Mouse (Mus musculus): ENCODE data around the gene Gas7. TPM values are rescaled to one million over a fixed set of nuclear protein-coding genes. Genes with fewer than 3 reads are reported as not detected.

The Gas7 gene
- polyA plus RNA-seq, 1 experiment from 2014 or later = 8.4 TPM

- H3K4me1 ChIP-seq (ENCODE audit: control insufficient read depth, insufficient read depth, low read length) = peaks cover 5% of the 10 kb centered on the region; the same call in 1 of the 2 replicates
- no peak overlapping the region for H3K27ac ChIP-seq (ENCODE audit: low read length)
- no peaks in the 10 kb centered on the region for H3K27me3 ChIP-seq (replicated peaks; ENCODE audit: control insufficient read depth, insufficient read depth, low read length)
- H3K4me2 ChIP-seq (ENCODE audit: low read depth, low read length) = no peak overlapping the region
- ATAC-seq = no peak
- H3K9me3 ChIP-seq (ENCODE audit: control insufficient read depth, low read length) = no peaks in the 10 kb centered on the region
- H3K36me3 ChIP-seq (ENCODE audit: control insufficient read depth, insufficient read depth, low read length) = no peaks in the 10 kb centered on the region
- no peak overlapping the region for H3K4me3 ChIP-seq (ENCODE audit: low read length)
- 60% methylated on average over 5 of the region's 5 CpGs for WGBS
- no peak overlapping the region for H3K9ac ChIP-seq (ENCODE audit: low read depth, low read length)
Measured at GRCm38 (mm10) chr11:67568815-67569214, 113.6 kb downstream of the Gas7 start.

- no peak for ATAC-seq
- Histone ChIP-seq H3K4me1 (ENCODE audit: control insufficient read depth, insufficient read depth, low read length) (peaks cover 5% of the 10 kb centered on the region; the same call in 1 of the 2 replicates), H3K9ac (ENCODE audit: low read depth, low read length) (no peak overlapping the region), H3K27ac (ENCODE audit: low read length) (no peak overlapping the region), H3K4me3 (ENCODE audit: low read length) (no peak overlapping the region), H3K36me3 (ENCODE audit: control insufficient read depth, insufficient read depth, low read length) (no peaks in the 10 kb centered on the region), H3K27me3 (replicated peaks; ENCODE audit: control insufficient read depth, insufficient read depth, low read length) (no peaks in the 10 kb centered on the region), H3K9me3 (ENCODE audit: control insufficient read depth, low read length) (no peaks in the 10 kb centered on the region), H3K4me2 (ENCODE audit: low read depth, low read length) (no peak overlapping the region)
- WGBS = 62% methylated on average over 8 of the region's 8 CpGs
Measured at GRCm38 (mm10) chr11:67570947-67571346, 115.7 kb downstream of the Gas7 start.

- WGBS = 78% methylated on average over 5 of the region's 5 CpGs
Measured at GRCm38 (mm10) chr11:67574344-67574743, 119.1 kb downstream of the Gas7 start.

GRCm38 (mm10) chr11:67577472-67577871, 122.2 kb downstream of the Gas7 start:
- Histone ChIP-seq H3K9ac (ENCODE audit: low read depth, low read length) (no peak overlapping the region), H3K9me3 (ENCODE audit: control insufficient read depth, low read length) (no peaks in the 10 kb centered on the region), H3K4me1 (ENCODE audit: control insufficient read depth, insufficient read depth, low read length) (0 out of 2 replicates have a peak, but pooled peaks cover 6% of the 10 kb centered on the region), H3K4me3 (ENCODE audit: low read length) (no peak overlapping the region), H3K36me3 (ENCODE audit: control insufficient read depth, insufficient read depth, low read length) (no peaks in the 10 kb centered on the region), H3K27me3 (replicated peaks; ENCODE audit: control insufficient read depth, insufficient read depth, low read length) (no peaks in the 10 kb centered on the region), H3K4me2 (ENCODE audit: low read depth, low read length) (no peak overlapping the region), H3K27ac (ENCODE audit: low read length) (no peak overlapping the region)
- WGBS = 72% methylated on average over 5 of the region's 5 CpGs
- ATAC-seq = no peak

More at GRCm38 (mm10) chr11:67574344-67574743, 119.1 kb downstream of the Gas7 start:
- H3K4me1 ChIP-seq (ENCODE audit: control insufficient read depth, insufficient read depth, low read length) = no peaks in the 10 kb centered on the region
- H3K4me3 ChIP-seq (ENCODE audit: low read length) = no peak overlapping the region
- no peaks in the 10 kb centered on the region for H3K27me3 ChIP-seq (replicated peaks; ENCODE audit: control insufficient read depth, insufficient read depth, low read length)
- H3K9me3 ChIP-seq (ENCODE audit: control insufficient read depth, low read length) = no peaks in the 10 kb centered on the region
- ATAC-seq = no peak
- H3K9ac ChIP-seq (ENCODE audit: low read depth, low read length) = no peak overlapping the region
- H3K4me2 ChIP-seq (ENCODE audit: low read depth, low read length) = no peak overlapping the region
- no peak overlapping the region for H3K27ac ChIP-seq (ENCODE audit: low read length)
- H3K36me3 ChIP-seq (ENCODE audit: control insufficient read depth, insufficient read depth, low read length) = no peaks in the 10 kb centered on the region

GRCm38 (mm10) chr11:67577994-67578393, 122.8 kb downstream of the Gas7 start:
- 64% methylated on average over 4 of the region's 4 CpGs for WGBS
- Histone ChIP-seq H3K36me3 (ENCODE audit: control insufficient read depth, insufficient read depth, low read length) (no peaks in the 10 kb centered on the region), H3K9ac (ENCODE audit: low read depth, low read length) (no peak overlapping the region), H3K9me3 (ENCODE audit: control insufficient read depth, low read length) (no peaks in the 10 kb centered on the region), H3K4me2 (ENCODE audit: low read depth, low read length) (no peak overlapping the region), H3K4me1 (ENCODE audit: control insufficient read depth, insufficient read depth, low read length) (0 out of 2 replicates have a peak, but pooled peaks cover 6% of the 10 kb centered on the region), H3K4me3 (ENCODE audit: low read length) (no peak overlapping the region), H3K27me3 (replicated peaks; ENCODE audit: control insufficient read depth, insufficient read depth, low read length) (no peaks in the 10 kb centered on the region), H3K27ac (ENCODE audit: low read length) (no peak overlapping the region)
- ATAC-seq = no peak

- no peak overlapping the region for H3K4me2 ChIP-seq (ENCODE audit: low read depth, low read length)
- 66% methylated on average over 9 of the region's 9 CpGs for WGBS
- H3K9me3 ChIP-seq (ENCODE audit: control insufficient read depth, low read length) = no peaks in the 10 kb centered on the region
- H3K9ac ChIP-seq (ENCODE audit: low read depth, low read length) = no peak overlapping the region
- no peak overlapping the region for H3K4me3 ChIP-seq (ENCODE audit: low read length)
- no peaks in the 10 kb centered on the region for H3K36me3 ChIP-seq (ENCODE audit: control insufficient read depth, insufficient read depth, low read length)
- no peak for ATAC-seq
- H3K27ac ChIP-seq (ENCODE audit: low read length) = no peak overlapping the region
- no peaks in the 10 kb centered on the region for H3K27me3 ChIP-seq (replicated peaks; ENCODE audit: control insufficient read depth, insufficient read depth, low read length)
- 0 out of 2 replicates have a peak, but pooled peaks cover 6% of the 10 kb centered on the region for H3K4me1 ChIP-seq (ENCODE audit: control insufficient read depth, insufficient read depth, low read length)
Measured at GRCm38 (mm10) chr11:67579136-67579535, 123.9 kb downstream of the Gas7 start.

- H3K9me3 ChIP-seq (ENCODE audit: control insufficient read depth, low read length) = no peaks in the 10 kb centered on the region
- H3K4me3 ChIP-seq (ENCODE audit: low read length) = no peak overlapping the region
- 51% methylated on average over 7 of the region's 7 CpGs for WGBS
- H3K27me3 ChIP-seq (replicated peaks; ENCODE audit: control insufficient read depth, insufficient read depth, low read length) = no peaks in the 10 kb centered on the region
- H3K27ac ChIP-seq (ENCODE audit: low read length) = no peak overlapping the region
- no peaks in the 10 kb centered on the region for H3K36me3 ChIP-seq (ENCODE audit: control insufficient read depth, insufficient read depth, low read length)
- 0 out of 2 replicates have a peak, but pooled peaks cover 6% of the 10 kb centered on the region for H3K4me1 ChIP-seq (ENCODE audit: control insufficient read depth, insufficient read depth, low read length)
- peak; percentile 25; the same call in 1 of the 2 replicates for ATAC-seq
- no peak overlapping the region for H3K4me2 ChIP-seq (ENCODE audit: low read depth, low read length)
- H3K9ac ChIP-seq (ENCODE audit: low read depth, low read length) = no peak overlapping the region
Measured at GRCm38 (mm10) chr11:67581549-67581948, 126.3 kb downstream of the Gas7 start.

GRCm38 (mm10) chr11:67582570-67582969, 127.3 kb downstream of the Gas7 start:
- Histone ChIP-seq H3K4me2 (ENCODE audit: low read depth, low read length) (no peak overlapping the region), H3K9me3 (ENCODE audit: control insufficient read depth, low read length) (no peaks in the 10 kb centered on the region), H3K9ac (ENCODE audit: low read depth, low read length) (no peak overlapping the region), H3K4me1 (ENCODE audit: control insufficient read depth, insufficient read depth, low read length) (0 out of 2 replicates have a peak, but pooled peaks cover 6% of the 10 kb centered on the region), H3K27me3 (replicated peaks; ENCODE audit: control insufficient read depth, insufficient read depth, low read length) (no peaks in the 10 kb centered on the region), H3K4me3 (ENCODE audit: low read length) (no peak overlapping the region), H3K27ac (ENCODE audit: low read length) (no peak overlapping the region), H3K36me3 (ENCODE audit: control insufficient read depth, insufficient read depth, low read length) (no peaks in the 10 kb centered on the region)
- WGBS = 73% methylated on average over 4 of the region's 4 CpGs
- peak; percentile 69 for ATAC-seq

- H3K4me2 ChIP-seq (ENCODE audit: low read depth, low read length) = no peak overlapping the region
- 0 out of 2 replicates have a peak, but pooled peaks cover 6% of the 10 kb centered on the region for H3K4me1 ChIP-seq (ENCODE audit: control insufficient read depth, insufficient read depth, low read length)
- no peak overlapping the region for H3K4me3 ChIP-seq (ENCODE audit: low read length)
- no peak overlapping the region for H3K9ac ChIP-seq (ENCODE audit: low read depth, low read length)
- WGBS = 76% methylated on average over 6 of the region's 6 CpGs
- no peaks in the 10 kb centered on the region for H3K27me3 ChIP-seq (replicated peaks; ENCODE audit: control insufficient read depth, insufficient read depth, low read length)
- H3K36me3 ChIP-seq (ENCODE audit: control insufficient read depth, insufficient read depth, low read length) = no peaks in the 10 kb centered on the region
- ATAC-seq = no peak
- no peak overlapping the region for H3K27ac ChIP-seq (ENCODE audit: low read length)
- no peaks in the 10 kb centered on the region for H3K9me3 ChIP-seq (ENCODE audit: control insufficient read depth, low read length)
Measured at GRCm38 (mm10) chr11:67585016-67585415, 129.8 kb downstream of the Gas7 start.

- no peak for ATAC-seq
- no peaks in the 10 kb centered on the region for H3K27me3 ChIP-seq (replicated peaks; ENCODE audit: control insufficient read depth, insufficient read depth, low read length)
- H3K4me2 ChIP-seq (ENCODE audit: low read depth, low read length) = no peak overlapping the region
- 0 out of 2 replicates have a peak, but pooled peaks cover 6% of the 10 kb centered on the region for H3K4me1 ChIP-seq (ENCODE audit: control insufficient read depth, insufficient read depth, low read length)
- H3K27ac ChIP-seq (ENCODE audit: low read length) = peak overlapping the region; percentile 31; the same call in 1 of the 2 replicates
- no peak overlapping the region for H3K9ac ChIP-seq (ENCODE audit: low read depth, low read length)
- no peaks in the 10 kb centered on the region for H3K36me3 ChIP-seq (ENCODE audit: control insufficient read depth, insufficient read depth, low read length)
- 81% methylated on average over 2 of the region's 2 CpGs for WGBS
- H3K4me3 ChIP-seq (ENCODE audit: low read length) = no peak overlapping the region
- H3K9me3 ChIP-seq (ENCODE audit: control insufficient read depth, low read length) = no peaks in the 10 kb centered on the region
Measured at GRCm38 (mm10) chr11:67585629-67586028, 130.4 kb downstream of the Gas7 start.

Data from intestine, embryonic 16.5 days (tissue).